Mouse (Mus musculus): ENCODE measurements around the gene Ankrd26.

- no peak for TF ChIP-seq CTCF (IDR thresholded peaks at IDR 0.05; ENCODE audit: low read depth)
- no peak for TF ChIP-seq EP300 (IDR thresholded peaks at IDR 0.05; ENCODE audit: low read depth)
Measured at GRCm38 (mm10) chr6:118478957-118479708, 82.9 kb downstream of the Ankrd26 start, which contains the start of gene Zfp9.

Measured in liver, embryonic 14.5 days (tissue).